Mouse (Mus musculus): ENCODE data around the gene Schip1.

The Schip1 gene

GRCm38 (mm10) chr3:68583031-68583693, 518.6 kb downstream of the Schip1 start:
- DNase-seq (ENCODE audit: low read depth, low spot score), result peak; percentile 70

DNA sequence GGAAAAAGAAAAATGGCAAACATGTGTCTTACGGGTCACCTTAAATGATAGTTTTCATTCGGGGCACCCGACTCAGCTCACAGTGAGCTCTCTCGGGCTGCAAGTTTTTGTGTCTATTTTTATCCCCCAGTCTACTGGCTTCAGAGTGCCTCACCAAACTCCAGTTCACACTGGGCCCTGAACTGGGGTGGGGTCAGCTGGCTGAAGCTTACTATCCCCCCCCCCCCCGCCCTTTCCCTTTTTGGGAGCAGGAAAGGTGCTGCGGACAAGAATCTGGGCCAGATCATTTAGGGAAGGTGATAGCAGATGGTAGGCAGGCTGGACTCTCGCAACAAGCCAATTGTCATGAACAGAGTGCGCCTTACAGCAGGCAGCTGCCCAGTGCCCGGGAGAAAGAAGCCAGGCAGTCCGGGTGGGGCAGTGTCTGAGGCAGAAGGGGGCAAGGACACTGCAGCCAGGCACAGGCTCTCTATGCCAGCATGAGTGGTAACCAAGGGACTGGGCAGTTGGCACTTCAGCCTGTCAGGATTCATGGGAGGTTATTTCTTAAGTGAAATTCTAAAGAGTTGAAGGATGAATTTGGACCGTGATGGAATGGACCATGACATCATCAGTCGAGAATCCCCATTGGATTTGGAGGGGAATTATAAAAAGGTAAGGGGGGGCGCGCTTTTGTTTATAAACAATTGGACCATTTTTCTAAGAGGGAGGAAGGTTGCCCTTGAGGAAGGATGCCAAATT, 519.3 kb downstream of the Schip1 start:
- DNase-seq (ENCODE audit: low read depth, low spot score), result no peak

DNA sequence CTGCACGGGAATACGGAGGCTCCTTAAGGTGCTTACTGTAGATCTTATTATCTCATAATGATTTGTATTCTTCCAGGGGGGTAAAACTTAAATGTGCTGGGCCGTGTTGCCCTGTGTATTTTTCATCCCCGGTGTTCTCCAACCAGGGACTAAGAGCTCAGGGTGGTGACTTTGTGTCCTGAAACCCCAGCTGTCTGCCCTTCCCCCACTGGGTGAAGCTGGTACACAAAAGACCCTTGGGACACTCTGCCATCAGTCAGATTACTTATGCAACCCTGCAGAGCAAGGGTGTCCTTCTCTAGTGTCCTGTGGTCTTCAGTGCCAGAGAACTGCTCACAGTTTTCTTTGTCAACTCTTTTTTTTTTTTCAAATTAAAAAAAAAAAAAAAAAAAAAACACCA, 520.6 kb downstream of the Schip1 start:
- DNase-seq (ENCODE audit: low read depth, low spot score), result no peak

GRCm38 (mm10) chr3:68586646-68587064, 522.1 kb downstream of the Schip1 start:
- DNase-seq (ENCODE audit: low read depth, low spot score), result peak; percentile 45

DNA sequence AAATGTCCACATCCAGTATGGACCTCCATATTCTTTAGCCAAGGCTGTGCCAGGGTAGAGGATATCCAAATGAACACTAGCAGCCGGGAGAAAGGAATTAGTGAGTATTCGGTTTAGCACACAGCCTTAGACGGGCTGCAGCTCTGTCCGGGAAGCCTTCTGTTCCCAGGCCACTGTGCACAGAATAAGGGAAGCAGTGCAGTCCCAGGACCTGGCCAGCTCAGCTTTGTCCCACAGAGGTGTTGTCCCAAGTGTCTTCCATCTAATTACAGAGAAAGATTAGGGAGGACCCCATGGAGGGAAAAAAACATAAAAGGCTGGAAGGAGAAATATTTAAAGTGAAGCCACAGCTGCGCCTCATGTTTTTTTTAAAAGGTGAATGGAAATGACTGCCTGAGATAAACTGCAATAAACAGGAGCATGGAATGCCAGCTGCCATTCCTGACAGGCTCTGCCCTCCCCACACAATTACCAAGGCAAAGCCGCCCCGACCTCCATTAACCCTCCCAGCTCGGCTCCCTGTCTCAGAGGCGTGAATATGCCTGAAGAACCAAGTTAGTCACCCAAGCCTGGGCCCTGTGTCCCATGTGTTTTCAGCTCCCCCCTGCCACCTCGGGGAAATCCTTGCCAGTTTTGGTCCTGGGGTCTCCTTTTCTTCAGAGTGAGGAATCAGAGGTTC, 523.1 kb downstream of the Schip1 start:
- DNase-seq (ENCODE audit: low read depth, low spot score), result peak; percentile 54

DNA sequence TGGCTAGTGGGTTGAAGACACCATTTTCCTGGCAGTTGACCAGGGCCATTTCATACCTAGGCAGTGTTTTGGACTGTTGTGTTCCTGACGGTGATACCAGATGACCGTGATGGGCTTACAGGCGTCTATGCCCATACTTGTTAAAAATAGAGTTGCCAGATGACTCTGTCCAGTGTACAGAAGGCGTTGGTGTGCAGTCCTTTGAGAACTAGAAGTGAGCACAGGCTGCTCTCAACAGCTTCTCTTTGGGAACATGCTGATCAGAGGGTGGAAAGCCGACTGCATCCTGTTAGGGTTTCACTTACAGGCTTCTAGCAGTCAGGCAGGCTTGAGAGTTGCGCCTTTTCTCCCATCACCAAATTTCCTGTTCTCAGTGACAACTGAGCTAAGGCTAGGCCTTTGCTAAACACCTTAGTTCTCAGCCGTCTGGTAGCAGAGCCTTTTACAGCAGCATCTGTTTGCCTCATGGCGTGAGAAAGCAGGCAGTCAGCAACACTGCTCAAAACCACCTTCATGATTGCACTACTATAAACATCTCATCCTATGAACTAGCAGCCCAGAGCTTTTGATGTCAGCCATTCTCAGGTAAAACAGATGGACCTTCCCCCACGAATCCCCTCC, 524.7 kb downstream of the Schip1 start:
- no peak for DNase-seq (ENCODE audit: low read depth, low spot score)

GRCm38 (mm10) chr3:68590436-68590835, 525.8 kb downstream of the Schip1 start:
- DNase-seq (ENCODE audit: low read depth, low spot score), result peak; percentile 65

DNA sequence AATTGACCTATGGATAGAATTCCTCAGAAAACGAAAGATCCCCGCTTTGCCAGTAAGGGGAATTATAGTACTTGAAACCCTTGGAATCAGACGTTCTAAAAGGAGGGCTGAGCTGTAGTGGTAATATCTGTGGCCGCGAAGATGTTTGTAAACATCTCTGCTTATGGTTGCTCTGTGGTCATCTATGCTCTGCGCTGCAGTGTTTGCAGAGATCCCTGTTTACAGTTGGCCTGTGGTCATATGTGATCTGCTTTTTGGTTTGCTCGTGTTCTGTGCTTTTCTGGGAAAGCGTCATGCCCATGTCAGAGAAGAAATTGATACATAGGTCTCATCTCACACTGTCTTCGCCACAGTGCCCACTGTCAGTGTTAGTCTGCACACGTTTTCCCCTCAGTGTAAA, 528.0 kb downstream of the Schip1 start:
- DNase-seq (ENCODE audit: low read depth, low spot score), result no peak

- DNase-seq (ENCODE audit: low read depth, low spot score), result no peak
Observed at GRCm38 (mm10) chr3:68593073-68593867, 528.7 kb downstream of the Schip1 start.

DNA sequence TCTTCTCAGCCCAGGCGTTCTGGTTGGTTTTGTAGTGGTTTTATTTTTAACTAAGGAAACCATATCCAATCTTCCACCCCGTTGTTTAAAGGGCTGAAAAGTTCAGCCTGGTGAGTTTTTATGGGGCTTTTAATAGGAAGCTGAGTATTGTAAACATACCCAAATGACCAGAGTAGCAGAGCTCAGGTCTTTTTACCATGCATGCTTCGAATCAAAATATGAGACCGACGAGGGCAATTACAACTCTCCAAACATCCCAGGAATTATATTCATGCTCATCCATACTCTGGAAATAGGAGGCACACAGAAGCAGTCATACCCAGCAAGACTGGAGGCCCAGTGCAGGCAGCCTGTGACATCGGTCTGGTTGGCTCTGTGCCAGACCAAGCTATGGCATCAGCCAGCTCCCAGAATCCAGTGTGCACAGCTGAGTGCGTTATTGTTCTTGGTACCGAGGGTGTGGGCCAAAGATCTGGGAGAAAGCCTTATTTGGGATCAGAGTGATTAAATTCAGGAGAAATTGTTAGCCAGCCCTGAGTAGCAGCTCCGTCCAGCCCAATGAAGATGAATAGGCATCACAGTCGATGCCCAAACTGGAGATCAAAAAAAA, 530.8 kb downstream of the Schip1 start:
- DNase-seq (ENCODE audit: low read depth, low spot score), result no peak

DNA sequence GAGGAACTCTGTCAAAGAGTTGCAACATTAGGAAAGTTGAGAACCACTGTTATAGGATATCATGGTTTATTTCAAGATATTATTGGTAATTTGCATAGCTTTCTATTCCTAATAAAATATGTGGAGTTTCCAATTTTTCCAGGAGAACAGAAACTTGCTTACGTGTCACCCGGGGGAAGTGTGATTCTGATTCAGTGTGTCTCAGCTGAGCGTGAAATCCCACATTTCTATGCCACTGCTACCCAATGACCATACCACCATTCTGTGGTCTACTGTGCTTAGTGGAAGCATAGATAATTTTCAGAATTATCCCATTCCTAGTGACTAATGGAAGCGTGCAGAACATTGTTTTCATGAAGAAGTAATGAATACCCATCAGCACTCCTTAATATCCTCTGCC, 532.3 kb downstream of the Schip1 start:
- DNase-seq (ENCODE audit: low read depth, low spot score), result no peak

- no peak for DNase-seq (ENCODE audit: low read depth, low spot score)
Observed at GRCm38 (mm10) chr3:68602891-68603290, 538.3 kb downstream of the Schip1 start.

DNA sequence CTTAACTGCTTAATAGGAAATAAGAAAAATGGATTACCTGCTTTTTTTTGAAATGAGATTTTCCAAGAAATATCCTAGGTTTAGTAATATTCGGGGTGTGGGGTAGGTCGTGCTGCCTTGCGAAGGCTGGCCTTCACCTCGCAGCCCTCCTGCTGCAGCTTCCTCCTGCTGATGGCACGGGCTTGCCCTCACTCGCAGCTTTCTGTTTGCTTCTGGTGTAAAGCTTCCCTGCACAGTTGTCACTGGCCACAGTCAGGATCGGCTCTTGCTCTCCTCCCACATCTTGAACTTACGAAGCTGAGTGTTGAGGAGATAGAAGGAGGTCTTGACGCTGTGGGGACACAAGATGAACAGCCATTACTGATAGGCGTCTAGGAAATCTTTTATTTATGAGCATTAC, 539.9 kb downstream of the Schip1 start:
- DNase-seq (ENCODE audit: low read depth, low spot score), result no peak

GRCm38 (mm10) chr3:68604962-68605361, 540.4 kb downstream of the Schip1 start:
- DNase-seq (ENCODE audit: low read depth, low spot score), result no peak

GRCm38 (mm10) chr3:68605942-68606603, 541.5 kb downstream of the Schip1 start:
- no peak for DNase-seq (ENCODE audit: low read depth, low spot score)

GRCm38 (mm10) chr3:68606730-68607129, 542.1 kb downstream of the Schip1 start:
- no peak for DNase-seq (ENCODE audit: low read depth, low spot score)

DNA sequence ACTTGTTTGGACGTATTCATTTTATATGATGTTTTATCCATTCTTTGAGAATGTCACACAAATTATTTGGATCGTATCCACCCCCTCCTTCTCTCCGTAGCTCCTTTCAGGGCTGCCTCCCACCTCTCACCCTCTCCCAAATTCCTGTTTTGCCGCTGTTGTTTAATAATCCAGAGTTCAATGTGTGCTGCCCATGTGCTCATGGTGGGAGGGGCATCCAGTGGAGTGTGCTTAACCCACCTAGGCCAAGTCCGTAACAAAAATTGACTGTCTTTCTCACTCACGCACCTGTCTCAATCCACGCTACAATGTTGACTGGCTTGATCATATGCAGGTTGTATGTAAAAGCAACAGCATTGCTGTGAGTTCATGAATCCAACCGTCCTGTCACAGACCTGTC, 542.7 kb downstream of the Schip1 start:
- no peak for DNase-seq (ENCODE audit: low read depth, low spot score)

GRCm38 (mm10) chr3:68608848-68609497, 544.4 kb downstream of the Schip1 start:
- DNase-seq (ENCODE audit: low read depth, low spot score), result no peak

GRCm38 (mm10) chr3:68610011-68610410, 545.4 kb downstream of the Schip1 start:
- DNase-seq (ENCODE audit: low read depth, low spot score), result no peak
